Mouse (Mus musculus) spleen, adult 2 months (tissue): ENCODE measurements around the gene Zdhhc25.

Source experiments
- CTCF ChIP-seq: fragments of 200-500 bp; IDR thresholded peaks from 2 replicates; pipeline ENCODE4 v1.5.1; 2011; ENCODE audit warnings: mild to moderate bottlenecking, inconsistent platforms; ENCODE audit not compliant: insufficient read depth, insufficient read length, insufficient replicate concordance; ENCODE audit errors: extremely low read depth
- POLR2A ChIP-seq: fragments of 200-500 bp; IDR thresholded peaks from 2 replicates; pipeline ENCODE4 v1.6.1; 2011; ENCODE audit warnings: low read depth, low read length, inconsistent platforms

GRCm38 (mm10) chr15:88603091-88603732 is 3.1 kb downstream of the Zdhhc25 start:
- TF ChIP-seq POLR2A (no peak), CTCF (no peak)
